Comparison of ENCODE assay signal across 24 mouse cellular contexts in the genomic region with DNA sequence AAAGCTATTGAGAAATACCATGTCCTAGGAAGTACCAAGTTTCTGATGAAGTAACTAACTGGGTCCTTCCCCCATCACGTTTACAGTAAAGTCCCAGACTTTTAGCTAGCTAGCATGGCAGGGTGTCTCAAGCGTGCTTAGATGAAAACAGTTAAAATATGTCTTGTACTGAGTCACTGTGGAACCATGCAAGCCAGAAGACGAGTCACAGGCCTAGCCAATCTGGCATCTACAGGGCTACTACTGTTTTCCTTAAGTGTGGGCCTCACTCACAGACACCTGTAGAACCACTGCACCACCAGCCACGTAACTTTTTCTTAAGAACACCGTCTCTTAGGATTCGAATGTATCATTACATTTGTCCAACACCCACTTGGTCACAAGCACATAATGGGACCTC.
"Had no signal": no experiment of that assay in that cellular context is flagged by ENCODE, and none has a peak within 500 bp of the region (broad histone marks: within the 10 kb centered on the region; RNA-seq: fewer than 3 reads in every experiment).

No protein-coding gene starts in this region.

- DNase-seq: gastrocnemius, adult 2 months; gastrocnemius, postnatal 10 days; gastrocnemius, postnatal 25 days; heart, postnatal 10 days; heart, postnatal 4 days; kidney, adult 18-20 months; kidney, adult 8-10 months; kidney, postnatal 10 days; kidney, postnatal 25 days; kidney, postnatal 4 days; left cerebral cortex, postnatal 4 days had no signal

- H3K27ac ChIP-seq: gastrocnemius, adult 2 months; heart, embryonic 10.5 days; hindbrain, embryonic 10.5 days; hindbrain, embryonic 12.5 days; hindbrain, embryonic 14.5 days; layer of hippocampus, adult 2 months; limb, embryonic 13.5 days; limb, embryonic 15.5 days; liver, embryonic 12.5 days; liver, embryonic 14.5 days had no signal

- H3K4me1 ChIP-seq: hindbrain, embryonic 12.5 days; limb, embryonic 13.5 days; limb, embryonic 15.5 days; liver, embryonic 12.5 days had no signal

- H3K9me3 ChIP-seq: heart, embryonic 10.5 days; heart, embryonic 12.5 days; hindbrain, embryonic 10.5 days; hindbrain, embryonic 12.5 days; limb, embryonic 13.5 days; limb, embryonic 15.5 days; liver, embryonic 12.5 days had no signal

- H3K27me3 ChIP-seq: heart, embryonic 12.5 days; hindbrain, embryonic 12.5 days; limb, embryonic 13.5 days; limb, embryonic 15.5 days; liver, embryonic 12.5 days had no signal

- H3K4me2 ChIP-seq: heart, embryonic 12.5 days; hindbrain, embryonic 12.5 days; hindbrain, embryonic 14.5 days; limb, embryonic 13.5 days; limb, embryonic 15.5 days; liver, embryonic 12.5 days had no signal

- H3K36me3 ChIP-seq: heart, embryonic 10.5 days; heart, embryonic 12.5 days; hindbrain, embryonic 12.5 days; limb, embryonic 13.5 days; limb, embryonic 15.5 days; liver, embryonic 12.5 days had no signal

- H3K4me3 ChIP-seq: gastrocnemius, adult 2 months; heart, embryonic 10.5 days; heart, embryonic 12.5 days; hindbrain, embryonic 10.5 days; hindbrain, embryonic 12.5 days; layer of hippocampus, adult 2 months; limb, embryonic 13.5 days; limb, embryonic 15.5 days; liver, embryonic 12.5 days had no signal

- ATAC-seq: hindbrain, embryonic 16.5 days; inflammation-experienced regulatory T-cells, adult 6 months; intestine, postnatal 0 days; liver, embryonic 12.5 days had no signal

- H3K9ac ChIP-seq: heart, embryonic 12.5 days; hindbrain, embryonic 12.5 days; hindbrain, embryonic 14.5 days; limb, embryonic 13.5 days; limb, embryonic 15.5 days; liver, embryonic 12.5 days; liver, embryonic 14.5 days had no signal
